Mouse (Mus musculus) embryonic facial prominence, embryonic 13.5 days (tissue): ENCODE results near the gene 1700021F05Rik. TPM values are rescaled to one million over a fixed set of nuclear protein-coding genes. Genes with fewer than 3 reads are reported as not detected.

Experiments used
- ATAC-seq: fragments of 200-750 bp; cut with Nextera tagmentation; 2 replicates; pipeline ENCODE4 v1.8.0; 2017; ENCODE audit warnings: low read depth; ENCODE audit not compliant: insufficient number of reproducible peaks, insufficient read depth, low FRiP score, low TSS enrichment
- H3K27ac ChIP-seq: fragments of 300-500 bp; sonication (generic); 2 replicates; pipeline ENCODE4 v1.5.1; 2015; ENCODE audit warnings: moderate library complexity, mild to moderate bottlenecking, inconsistent platforms
- H3K27me3 ChIP-seq: fragments of 300-500 bp; sonication (generic); 2 replicates; pipeline ENCODE4 v1.6.1; 2015; ENCODE audit warnings: mild to moderate bottlenecking, inconsistent platforms
- H3K36me3 ChIP-seq: fragments of 300-500 bp; sonication (generic); 2 replicates; pipeline ENCODE4 v1.6.1; 2015; ENCODE audit warnings: mild to moderate bottlenecking, inconsistent platforms
- H3K4me1 ChIP-seq: fragments of 300-500 bp; sonication (generic); 2 replicates; pipeline ENCODE4 v1.6.1; 2015; ENCODE audit warnings: inconsistent platforms
- H3K4me2 ChIP-seq: fragments of 300-500 bp; sonication (generic); 2 replicates; pipeline ENCODE4 v1.6.1; 2015; ENCODE audit warnings: moderate library complexity, mild to moderate bottlenecking, inconsistent platforms
- H3K4me3 ChIP-seq: fragments of 300-500 bp; sonication (generic); 2 replicates; pipeline ENCODE4 v1.5.1; 2015; ENCODE audit warnings: mild to moderate bottlenecking, inconsistent platforms
- H3K9ac ChIP-seq: fragments of 300-500 bp; sonication (generic); 2 replicates; pipeline ENCODE4 v1.6.1; 2015; ENCODE audit warnings: mild to moderate bottlenecking, inconsistent platforms
- H3K9me3 ChIP-seq: fragments of 300-500 bp; sonication (generic); 2 replicates; pipeline ENCODE4 v1.6.1; 2016; ENCODE audit warnings: inconsistent platforms
- WGBS: fragments of 180-500 bp; shearing (Covaris S2); methylation state at CpG from one replicate; pipeline ENCODE4 v1.1.7; 2015; ENCODE audit warnings: mixed read lengths; 5-methylcytosine and 5-hydroxymethylcytosine counted together
- polyA plus RNA-seq: library from polyadenylated mRNA; unstranded; fragments of >200 nt; fragmentation: Nextera tagmentation; extraction: Ambion mirVana; gene quantifications from 2 replicates; pipeline ENCODE4 v1.2.1, GENCODE M21; 2015

Gene 1700021F05Rik
- polyA plus RNA-seq, 1 experiment from 2014 or later: 66.0 TPM

DNA sequence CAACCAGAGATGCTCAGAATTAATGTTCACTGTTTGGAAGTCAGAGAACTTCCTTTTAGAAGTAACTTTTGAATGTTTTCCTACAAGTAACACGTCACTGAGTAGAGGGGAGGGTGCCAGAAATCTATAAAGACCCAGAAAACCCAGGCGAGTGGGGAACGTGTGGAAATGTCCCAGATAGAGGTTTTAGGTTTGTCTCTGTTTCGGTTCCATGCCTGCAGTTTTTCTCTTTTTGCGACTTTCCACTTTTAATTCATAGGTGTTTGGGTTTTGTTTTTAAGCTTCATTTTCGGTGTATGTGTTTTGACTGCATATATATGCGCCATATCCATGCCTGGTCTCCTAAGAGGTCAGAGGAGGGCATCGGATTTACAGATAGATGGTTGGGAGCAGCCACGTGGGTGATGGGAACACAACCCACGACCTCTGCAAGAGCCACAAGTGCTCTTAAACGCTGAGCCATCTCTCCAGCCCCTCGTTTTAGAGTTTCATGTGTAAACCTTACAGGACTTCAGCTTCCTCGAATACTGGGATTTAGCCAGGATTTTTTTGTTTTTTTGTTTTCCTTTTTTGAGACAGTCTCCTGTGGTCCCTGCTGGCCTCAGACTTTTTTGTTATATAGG, 60.5 kb downstream of the 1700021F05Rik start:
- no peak for ATAC-seq
- Histone ChIP-seq H3K27me3 (no peaks in the 10 kb centered on the region), H3K9me3 (no peaks in the 10 kb centered on the region), H3K4me3 (peak overlapping the region; percentile 77), H3K4me2 (peak overlapping the region; percentile 81), H3K27ac (peak overlapping the region; percentile 99), H3K4me1 (peaks cover 42% of the 10 kb centered on the region), H3K36me3 (no peaks in the 10 kb centered on the region), H3K9ac (peak overlapping the region; percentile 97)
- 5% methylated on average over 13 of the region's 13 CpGs for WGBS

DNA sequence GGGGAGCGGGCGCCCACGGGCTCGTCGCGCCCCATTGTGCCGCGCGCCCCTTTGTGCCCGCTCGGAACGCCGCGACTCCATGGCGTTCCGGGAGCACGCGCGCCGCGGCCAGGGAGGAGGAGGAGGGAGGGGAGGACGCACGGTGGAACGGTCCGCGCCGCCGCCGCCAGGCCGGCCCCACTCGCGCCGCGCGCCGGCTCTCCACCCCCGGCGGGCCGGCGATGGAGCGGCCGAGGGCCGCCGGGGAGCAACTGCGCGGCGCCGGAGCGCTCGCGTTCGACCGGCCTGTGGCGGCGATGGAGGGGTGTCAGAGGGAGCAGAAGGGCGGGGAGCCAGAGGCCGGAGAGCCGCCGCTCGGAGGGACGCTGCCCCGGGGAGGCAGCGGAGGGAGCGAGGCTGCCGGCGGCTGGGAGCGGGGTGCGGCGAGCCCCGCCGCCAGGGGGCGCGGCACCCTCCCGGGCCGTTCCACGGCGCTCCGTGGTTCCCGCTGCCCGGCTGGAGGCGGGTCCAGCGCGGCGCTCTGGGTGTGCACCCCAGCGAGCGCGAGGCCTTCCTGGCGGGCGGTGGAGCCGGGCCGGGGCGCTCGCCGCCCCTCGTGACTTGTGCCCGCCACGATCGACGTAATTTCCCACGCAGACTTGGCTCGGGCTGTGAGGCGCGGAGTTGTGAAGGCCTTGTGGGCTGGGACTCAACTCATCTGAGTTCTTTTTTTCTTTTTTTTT, 61.2 kb downstream of the 1700021F05Rik start:
- Histone ChIP-seq H3K27ac (peak overlapping the region; percentile 99), H3K9ac (peak overlapping the region; percentile 97), H3K27me3 (no peaks in the 10 kb centered on the region), H3K9me3 (no peaks in the 10 kb centered on the region), H3K4me3 (peak overlapping the region; percentile 77), H3K4me2 (peak overlapping the region; percentile 81), H3K36me3 (no peaks in the 10 kb centered on the region), H3K4me1 (peaks cover 42% of the 10 kb centered on the region)
- peak; percentile 79 for ATAC-seq
- WGBS: under 1% methylated on average over 97 of the region's 103 CpGs

DNA sequence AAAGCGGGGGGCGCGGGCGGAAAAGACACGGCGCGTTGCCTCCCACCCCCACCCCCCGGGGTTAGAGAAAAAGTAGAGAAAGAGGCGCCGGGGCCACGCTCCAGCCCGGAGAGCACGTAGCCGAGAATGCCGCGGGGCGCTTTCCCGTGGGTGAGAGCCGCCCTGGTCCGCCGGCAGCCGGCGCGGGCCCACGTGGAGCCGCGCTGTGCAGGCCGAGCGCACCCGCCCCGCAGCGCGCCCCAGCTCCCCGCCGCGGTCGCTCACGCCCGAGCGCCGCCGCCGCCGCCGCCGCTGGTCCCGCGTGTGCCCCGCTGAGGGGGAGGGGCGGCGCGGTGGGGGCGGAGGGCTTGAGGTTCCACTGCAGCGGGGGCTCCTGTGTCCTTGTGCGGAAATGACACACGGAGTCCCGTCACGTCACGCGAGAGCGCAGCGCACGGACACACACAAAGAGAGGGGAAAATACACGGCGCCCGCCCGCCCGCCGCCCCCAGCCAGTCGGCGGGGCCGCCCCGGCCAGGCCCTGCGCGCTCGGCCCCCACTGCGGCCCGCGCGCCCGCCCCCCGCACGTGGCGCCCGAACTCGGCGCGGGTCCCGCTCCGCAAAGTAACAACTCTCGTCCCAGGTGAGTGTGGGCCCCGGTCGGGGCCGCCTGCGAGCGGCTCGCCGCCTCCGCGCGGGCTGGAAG, 61.9 kb downstream of the 1700021F05Rik start, which contains the start of gene Bend3:
Gene Bend3 (plus strand): TSS at position 81 of the 685 bp plus-strand sequence.
- Histone ChIP-seq H3K27me3 (no peaks in the 10 kb centered on the region), H3K36me3 (no peaks in the 10 kb centered on the region), H3K4me1 (peaks cover 42% of the 10 kb centered on the region), H3K9ac (peak within 1 kb of the TSS; percentile 97), H3K4me2 (peak within 1 kb of the TSS; percentile 81), H3K27ac (peak within 1 kb of the TSS; percentile 99), H3K4me3 (peak within 1 kb of the TSS; percentile 77), H3K9me3 (no peaks in the 10 kb centered on the region)
- ATAC-seq: peak; percentile 65
- under 1% methylated on average over 90 of the region's 101 CpGs for WGBS

- ATAC-seq: peak; percentile 26; the same call in 1 of the 2 replicates
- Histone ChIP-seq H3K27ac (peak overlapping the region; percentile 99), H3K9me3 (no peaks in the 10 kb centered on the region), H3K4me3 (peak overlapping the region; percentile 77), H3K27me3 (no peaks in the 10 kb centered on the region), H3K9ac (peak overlapping the region; percentile 97), H3K4me2 (peak overlapping the region; percentile 81), H3K4me1 (peaks cover 35% of the 10 kb centered on the region), H3K36me3 (no peaks in the 10 kb centered on the region)
- WGBS: under 1% methylated on average over 41 of the region's 42 CpGs
These were observed 62.7 kb downstream of the 1700021F05Rik start for GRCm38 (mm10) chr10:43477865-43478681.

DNA sequence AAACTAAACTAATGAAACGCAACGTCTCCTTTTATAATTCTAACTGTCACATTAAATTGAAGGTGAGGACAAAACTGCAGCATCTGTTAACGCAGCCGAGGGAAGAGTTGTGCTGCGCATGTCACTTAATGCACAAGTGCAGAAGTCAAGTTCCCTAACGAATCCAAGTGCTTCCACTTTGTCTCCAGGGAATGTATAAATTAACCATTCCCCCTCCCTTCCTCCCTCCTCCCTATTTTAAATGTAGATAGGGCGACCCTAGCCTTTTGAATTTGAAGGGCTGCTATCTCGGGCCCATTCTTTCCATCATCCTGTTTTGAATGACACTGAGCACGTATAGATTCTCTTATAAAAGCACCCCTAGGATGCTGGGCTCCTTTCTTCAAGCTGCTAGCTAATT, 63.3 kb downstream of the 1700021F05Rik start:
- Histone ChIP-seq H3K4me3 (peak overlapping the region; percentile 77), H3K4me2 (peak overlapping the region; percentile 81), H3K9me3 (no peaks in the 10 kb centered on the region), H3K27me3 (no peaks in the 10 kb centered on the region), H3K27ac (peak overlapping the region; percentile 99; the same call in 1 of the 2 replicates), H3K9ac (peak overlapping the region; percentile 97), H3K36me3 (no peaks in the 10 kb centered on the region), H3K4me1 (peaks cover 30% of the 10 kb centered on the region)
- 6% methylated on average over 9 of the region's 9 CpGs for WGBS
- no peak for ATAC-seq

- Histone ChIP-seq H3K4me1 (peaks cover 9% of the 10 kb centered on the region), H3K4me3 (no peak overlapping the region), H3K4me2 (no peak overlapping the region), H3K36me3 (no peaks in the 10 kb centered on the region), H3K9ac (no peak overlapping the region), H3K27ac (no peak overlapping the region), H3K27me3 (no peaks in the 10 kb centered on the region), H3K9me3 (no peaks in the 10 kb centered on the region)
- ATAC-seq: no peak
- 56% methylated on average over 4 of the region's 4 CpGs for WGBS
These were observed 65.4 kb downstream of the 1700021F05Rik start for GRCm38 (mm10) chr10:43475376-43475775.

Other genes with a start within 250 kb of the 1700021F05Rik start
- gene Bend3, start 62.2 kb downstream of the 1700021F05Rik start, polyA plus RNA-seq: 4.5 and 5.4 TPM in 2 replicates
- 11.9 and 34.3 TPM in 2 replicates for gene Gm9803, start 16.9 kb downstream of the 1700021F05Rik start, polyA plus RNA-seq
- 260 and 274 TPM in 2 replicates for gene Cd24a, start 37.3 kb upstream of the 1700021F05Rik start, polyA plus RNA-seq